Mouse (Mus musculus): ENCODE measurements around the gene Fndc3b.
A peak's percentile ranks its signal among the peaks of the same experiment; 100 is the strongest.

Fndc3b gene

DNA sequence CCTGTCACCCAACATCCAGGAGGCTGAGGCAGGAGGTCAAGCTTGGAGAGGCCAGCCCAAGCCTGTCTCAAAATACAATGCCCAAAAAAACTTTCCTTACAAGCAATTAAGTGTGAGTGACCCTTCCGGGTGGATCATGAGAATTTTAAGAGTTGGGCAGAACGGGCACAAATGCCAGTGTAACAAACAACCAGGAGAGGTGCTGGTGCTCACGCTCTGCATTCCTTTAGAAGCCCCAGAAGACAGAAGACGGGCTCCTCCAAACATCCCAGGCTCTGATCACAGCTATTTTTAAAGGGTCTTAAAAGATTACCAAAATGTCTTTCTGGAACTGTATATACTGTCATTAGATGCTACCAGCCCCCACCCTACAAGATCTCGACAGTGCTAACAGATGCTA, 2.5 kb downstream of the Fndc3b start:
- no peak for DNase-seq

DNA sequence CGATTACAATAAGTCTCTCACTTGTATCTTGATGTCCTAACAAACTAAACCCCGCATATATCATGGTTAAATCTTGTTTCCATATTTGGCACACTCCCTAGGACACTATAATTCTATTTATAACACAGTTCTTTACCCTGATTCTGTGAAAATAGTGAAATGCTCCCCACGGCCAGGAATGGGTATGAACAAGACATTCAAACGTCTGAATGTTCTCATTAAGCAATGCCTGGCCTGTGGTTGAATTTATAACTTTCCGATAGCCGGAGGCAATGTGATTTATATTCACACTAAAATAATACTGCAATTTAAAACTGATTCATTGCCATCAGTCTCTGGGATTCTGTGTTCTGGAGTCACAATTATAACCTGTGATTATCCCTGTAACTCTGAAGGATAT, 5.3 kb downstream of the Fndc3b start:
- no peak for DNase-seq

DNA sequence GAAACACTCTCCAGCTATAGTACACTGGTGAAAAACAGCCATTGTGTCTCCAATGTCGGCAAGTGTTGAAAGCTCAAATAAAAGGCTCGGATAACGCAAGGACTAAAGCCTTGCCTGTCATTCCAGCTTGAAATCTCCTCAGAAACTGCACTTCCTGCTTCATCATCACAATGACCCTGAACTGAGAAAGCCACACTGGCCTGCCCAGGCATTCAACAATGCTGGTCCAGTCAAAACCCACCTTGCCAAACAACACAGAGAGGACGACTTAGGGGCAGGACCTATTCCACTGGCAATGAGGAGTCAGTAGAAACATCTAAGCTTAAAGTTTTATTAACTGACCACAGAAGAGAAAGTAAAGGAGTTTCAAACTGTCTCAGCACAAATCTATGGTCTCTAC, 6.1 kb downstream of the Fndc3b start:
- no peak for DNase-seq

DNA sequence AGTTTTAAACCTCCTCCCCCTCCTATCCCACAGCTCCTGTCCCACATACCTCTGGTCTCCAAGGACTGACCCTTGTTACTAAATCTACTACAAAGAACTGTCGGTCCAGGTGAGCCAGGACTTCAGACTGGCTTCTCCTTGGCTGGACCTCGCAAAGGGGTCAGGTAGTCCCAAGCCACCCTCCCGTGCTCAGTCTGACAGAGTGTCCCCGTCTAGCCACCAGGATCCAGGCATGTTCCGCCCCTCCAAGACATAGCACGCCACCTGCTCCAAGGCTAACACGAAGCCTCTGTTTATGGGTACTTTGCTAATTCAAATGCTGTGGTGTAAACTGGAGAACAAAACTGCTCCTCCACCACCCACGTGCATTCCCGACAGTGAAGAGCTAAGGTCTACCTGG, 6.5 kb downstream of the Fndc3b start:
- no peak for DNase-seq

DNA sequence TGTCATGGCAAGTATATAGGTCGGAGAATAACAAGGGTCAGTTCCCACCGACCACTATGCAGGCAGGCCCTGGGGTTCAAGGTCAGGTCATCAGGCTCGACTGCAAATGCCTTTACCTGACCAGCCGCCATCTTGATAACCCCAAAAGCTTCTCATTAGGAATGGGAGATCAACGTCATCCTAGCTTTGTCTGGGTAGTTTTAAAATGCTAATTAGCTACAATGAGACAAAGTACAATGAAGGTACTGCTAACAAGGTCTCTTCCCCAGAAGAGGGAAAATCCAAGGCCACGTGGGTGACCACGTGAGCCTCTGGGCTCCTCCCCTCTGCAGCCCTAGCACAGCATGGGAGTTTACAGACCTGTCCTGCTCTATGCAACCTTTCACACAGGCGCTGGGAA, 7.6 kb downstream of the Fndc3b start:
- no peak for DNase-seq

DNA sequence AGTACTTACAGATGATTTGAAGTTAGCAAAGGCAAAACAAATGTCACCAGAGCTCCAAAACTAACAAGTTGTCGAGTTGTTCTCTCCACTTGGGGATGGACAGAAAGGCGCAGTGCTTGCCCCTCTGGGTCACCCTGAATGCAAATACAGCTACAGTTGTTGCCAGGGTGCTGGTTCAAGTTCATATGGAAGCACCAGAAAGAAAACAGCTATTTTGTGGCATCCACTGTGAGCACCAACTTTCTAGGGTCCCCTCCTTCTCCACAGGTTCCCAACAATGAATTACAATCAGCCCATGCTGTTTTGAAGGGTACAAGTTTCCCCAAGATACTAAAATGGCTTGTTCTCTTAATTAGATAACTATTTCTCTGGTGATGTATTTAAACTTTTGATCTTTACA, 8.0 kb downstream of the Fndc3b start:
- no peak for DNase-seq

DNA sequence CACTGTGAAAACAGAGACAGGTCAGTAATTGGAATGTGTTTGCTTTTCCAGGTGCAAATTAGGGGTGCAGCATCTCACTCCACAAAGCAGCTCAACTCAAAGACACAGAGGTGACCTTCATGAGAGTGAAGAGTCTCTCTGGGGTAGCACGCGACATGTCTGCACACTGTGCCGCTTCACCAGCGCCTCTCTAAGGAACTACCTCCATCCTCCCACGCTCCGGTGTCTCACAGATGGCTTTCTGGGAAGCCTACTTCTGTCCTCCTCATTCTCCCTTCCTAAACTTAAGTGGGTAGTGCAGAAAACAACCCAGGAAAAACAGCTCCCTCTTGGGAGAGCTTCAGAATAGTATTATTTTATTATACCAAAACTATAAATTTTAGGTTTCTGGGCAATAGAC, 12.4 kb downstream of the Fndc3b start:
- DNase-seq: no peak

DNA sequence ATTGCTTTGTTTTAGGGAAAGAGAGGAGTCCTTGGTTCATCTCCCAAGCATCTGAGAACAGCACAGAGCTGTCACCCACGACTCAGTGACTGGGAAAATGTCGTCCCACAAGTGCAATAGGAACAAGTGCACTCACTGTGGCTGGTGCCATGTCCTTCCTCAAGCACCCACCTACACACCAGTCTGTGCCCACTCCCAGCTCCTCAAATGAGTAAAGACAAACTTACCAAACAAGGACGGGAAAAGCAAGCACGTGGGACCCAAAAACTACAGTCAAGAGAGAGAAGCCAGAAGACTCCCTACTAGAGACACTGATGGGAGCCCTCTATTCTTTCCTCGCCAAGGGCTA, 14.7 kb downstream of the Fndc3b start:
- no peak for DNase-seq

DNA sequence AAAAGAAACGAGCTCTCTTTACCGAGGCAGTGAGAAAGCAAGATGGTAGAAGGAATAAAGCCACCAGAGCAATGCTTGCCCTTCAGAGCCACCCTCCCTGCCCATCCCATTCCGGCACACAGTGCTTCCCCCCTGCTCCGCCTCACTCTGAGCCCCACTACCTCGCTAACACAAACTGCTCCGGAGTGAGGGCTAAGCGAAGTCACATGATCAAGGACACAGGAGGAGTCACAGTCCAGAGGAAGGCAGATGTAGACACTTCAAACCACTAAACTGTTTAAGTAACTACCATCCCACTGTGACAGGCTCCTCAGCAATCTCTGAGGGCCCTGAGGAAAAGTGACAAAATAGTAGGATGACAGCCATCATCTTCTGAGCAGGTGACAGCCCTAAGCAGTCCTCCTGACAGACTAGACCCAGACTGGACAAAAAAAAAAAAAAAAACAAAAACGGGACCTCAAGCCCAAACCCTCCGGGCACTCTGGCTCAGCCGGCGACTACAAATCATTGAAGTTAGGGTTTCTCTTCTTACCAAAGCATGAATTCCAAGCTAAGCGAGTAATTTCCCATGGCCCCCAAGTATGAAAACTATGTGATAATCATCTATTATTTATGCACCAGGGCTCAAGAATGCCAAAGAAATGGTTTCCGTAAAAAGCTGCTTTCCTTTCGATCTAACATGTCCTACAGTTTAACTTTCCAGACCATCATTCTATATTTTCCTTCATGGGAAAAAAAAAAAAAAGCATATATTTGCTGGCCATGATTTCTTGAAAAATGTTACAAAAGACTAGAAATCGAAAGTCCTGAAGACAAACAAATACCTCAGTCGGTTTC, 15.3 kb downstream of the Fndc3b start:
- DNase-seq: no peak

DNA sequence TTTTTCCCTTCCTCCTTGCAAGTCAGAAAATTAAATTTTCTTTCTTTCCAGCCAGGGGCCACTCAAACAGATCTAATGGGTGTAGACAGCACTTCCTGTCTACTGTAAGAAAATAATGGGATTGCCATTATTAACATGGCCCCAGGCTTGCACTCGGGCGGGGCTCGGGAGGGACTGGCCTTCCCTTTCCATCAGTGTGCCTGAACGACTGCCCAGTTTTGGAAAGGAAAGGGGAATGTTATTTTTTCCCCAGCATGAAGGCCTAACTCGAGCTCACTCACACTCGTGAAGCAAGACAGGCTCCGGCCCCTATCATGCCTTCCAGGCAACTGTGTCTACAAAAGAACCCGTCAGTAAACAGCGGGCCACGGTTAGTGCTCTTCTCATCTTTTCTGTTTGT, 16.5 kb downstream of the Fndc3b start:
- no peak for DNase-seq

DNA sequence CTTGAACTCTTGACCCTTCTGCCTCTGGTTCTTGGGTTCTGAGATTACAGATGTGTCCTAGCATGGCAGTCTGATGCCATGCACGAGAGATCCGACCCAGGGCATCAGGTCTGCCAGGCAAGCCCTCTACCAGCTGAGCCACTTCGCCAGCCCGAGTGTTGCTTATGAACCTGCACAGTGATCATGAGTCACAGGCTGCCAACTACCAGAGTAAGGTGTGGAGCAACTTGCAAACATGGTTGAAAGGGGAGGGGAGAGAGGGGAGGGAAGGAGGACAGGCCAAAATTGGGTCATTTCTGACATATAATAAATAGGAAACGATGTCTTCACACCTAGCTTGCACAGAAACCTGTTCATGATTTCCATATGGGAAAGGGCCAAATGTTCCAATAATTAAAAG, 17.0 kb downstream of the Fndc3b start:
- no peak for DNase-seq

DNA sequence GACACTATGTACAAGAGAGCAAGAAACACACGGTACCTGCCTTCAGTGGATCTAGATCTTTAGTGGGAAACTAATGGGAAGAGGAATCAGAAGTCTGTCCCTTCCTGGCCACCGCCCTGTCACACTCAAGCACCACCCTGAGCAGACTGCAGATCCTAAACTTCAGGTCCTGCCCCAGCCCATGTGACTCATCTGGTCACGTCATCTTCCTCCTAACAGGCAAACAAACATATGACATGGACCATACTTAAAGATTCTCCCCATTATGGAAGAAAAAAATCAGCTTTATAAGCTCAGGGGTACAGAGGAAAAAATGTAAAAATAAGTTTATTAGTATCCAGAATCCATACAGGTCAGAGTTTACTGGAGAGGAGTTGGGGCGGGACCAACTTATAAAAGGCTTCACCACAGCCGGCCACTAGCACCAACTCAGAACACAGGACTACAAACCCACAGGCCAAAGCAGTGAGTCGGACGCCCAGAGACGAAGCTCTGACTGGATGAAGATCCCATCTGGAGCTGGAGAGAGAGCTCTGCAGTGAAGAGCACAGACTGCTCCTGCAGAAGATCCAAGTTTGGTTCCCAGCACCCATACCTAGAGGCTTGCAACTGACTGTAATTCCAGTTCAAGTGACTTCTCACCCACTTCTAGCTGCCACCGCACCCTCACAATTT, 19.5 kb downstream of the Fndc3b start:
- DNase-seq: no peak

DNA sequence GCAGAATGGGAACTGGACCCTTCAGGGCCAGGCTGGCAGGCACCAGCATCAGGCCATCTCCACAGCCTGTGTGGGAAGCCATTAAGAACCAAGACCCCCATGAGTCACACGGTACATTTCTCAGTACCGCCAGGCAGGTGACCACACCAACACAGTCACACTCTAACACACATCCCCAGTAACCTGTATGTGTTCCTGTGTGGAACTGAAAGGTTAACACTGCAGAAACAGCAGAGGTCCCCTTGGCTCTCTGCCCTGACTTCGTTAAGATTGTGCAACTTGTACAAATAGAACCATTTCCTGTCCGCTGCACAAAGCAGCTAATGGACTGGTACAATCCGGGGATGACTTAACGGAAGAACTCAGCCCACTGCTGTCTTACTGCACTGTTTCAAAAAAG, 21.1 kb downstream of the Fndc3b start:
- peak; percentile 26 for DNase-seq

DNA sequence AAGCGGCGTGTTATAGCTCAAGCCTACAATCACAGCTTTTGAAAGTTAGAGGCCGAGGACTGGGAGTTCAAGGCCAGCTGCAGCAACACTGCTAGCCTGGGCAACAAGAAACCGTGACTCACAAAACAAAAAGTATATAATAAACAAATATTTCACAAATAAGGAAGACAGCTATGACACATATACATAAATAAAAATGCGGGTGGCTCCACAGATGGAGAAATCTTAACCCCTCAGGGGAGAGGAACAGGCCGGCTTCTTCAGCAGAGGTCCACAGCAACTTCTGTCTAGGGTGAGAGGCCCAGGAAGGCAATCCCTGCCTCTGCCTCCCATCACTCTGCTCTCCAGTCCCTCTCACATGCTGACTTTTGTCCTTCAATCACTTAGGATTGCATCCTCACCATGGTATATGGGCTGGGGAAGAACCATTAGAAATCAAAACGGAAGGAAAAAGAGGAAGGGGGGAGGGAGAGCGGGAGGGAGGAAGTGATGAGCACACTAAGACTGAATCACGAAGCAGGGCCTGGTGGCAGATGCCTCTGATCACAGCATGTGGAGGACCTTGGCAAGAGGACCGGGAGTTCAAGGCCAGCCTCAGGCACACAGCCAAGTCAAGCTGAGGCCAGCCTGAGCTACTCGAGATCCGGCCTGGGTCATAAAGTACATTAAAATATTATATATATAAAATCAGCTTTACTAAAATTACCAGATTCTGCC, 21.8 kb downstream of the Fndc3b start:
- no peak for DNase-seq

DNA sequence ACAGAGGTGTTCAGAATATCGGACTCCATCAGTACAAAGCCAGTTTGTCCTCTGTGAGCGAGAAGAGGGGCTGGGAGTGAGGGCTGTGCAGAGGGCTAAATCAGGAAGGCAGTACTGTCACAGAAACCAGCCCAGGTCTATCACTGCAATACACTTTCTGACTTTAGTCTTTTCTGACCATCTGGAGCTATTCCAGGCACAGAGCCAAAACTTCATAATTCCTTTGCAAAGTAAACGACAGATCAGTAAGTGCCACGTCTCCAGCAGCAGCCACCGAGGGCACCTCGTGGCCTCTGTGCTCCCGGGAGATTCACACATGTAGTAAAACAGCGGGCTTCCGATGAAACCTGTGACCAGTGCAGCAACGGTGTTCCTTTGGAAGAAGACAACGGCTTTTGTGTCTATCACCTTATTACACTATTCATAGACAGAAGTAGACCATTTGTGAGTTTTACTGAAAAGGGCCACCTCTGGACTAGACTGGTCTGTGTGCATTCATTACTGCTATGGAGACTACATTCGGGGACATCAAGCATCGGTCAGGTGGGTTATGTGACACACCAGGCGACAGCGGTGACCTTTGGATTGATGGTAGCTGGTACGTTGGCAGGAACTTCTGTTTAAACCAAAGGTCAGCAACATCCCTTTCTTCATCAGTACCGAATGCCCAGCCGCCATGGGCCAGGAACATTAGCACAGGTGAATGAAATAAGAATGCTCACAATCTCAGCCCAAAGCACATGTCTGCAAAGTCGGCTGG, 24.2 kb downstream of the Fndc3b start:
- DNase-seq: no peak

DNA sequence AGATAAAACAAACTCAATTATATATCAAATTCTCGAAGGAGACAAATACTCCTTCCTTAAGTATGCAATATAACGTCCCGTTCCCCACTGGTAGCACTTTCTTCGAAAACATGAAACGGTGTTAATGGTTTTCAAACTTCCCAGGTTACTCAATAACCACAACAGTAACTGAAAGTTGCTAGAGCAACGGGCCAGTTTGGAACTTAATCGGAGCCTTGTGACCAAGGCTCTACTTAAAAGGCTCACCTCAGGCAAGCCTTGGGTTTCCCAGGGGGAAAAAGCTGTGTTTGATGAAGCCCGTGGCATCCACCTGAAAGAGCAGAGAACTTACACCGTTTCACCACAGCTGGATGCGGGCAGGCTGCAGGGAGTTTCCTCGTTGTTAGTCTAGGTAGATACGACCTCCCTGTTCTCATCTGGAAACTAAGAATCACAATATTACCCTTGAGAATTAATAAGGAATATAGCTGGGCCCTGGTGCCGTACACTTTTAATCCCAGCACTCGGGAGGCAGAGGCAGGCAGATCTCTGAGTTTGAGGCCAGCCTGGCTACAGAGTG, 25.4 kb downstream of the Fndc3b start:
- no peak for DNase-seq

DNA sequence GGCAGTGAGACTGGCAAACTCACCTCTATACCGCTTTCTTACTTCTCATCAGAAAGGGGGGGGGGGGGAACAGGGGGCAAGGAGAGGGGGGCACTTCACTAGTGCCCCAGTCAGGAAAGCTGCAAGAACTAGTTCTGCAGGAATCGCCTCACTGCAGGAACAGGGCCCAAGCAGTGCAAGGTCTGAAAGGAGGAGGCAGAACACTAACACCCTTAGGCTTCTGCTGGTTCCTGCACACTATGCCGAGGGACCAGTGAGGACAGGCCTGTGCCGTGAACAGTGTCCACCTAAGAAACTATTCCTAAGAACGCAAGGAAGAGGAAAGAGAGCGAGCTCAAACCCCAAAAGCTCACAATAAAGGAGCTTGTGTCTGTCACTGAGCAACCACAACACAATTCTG, 26.0 kb downstream of the Fndc3b start:
- no peak for DNase-seq

DNA sequence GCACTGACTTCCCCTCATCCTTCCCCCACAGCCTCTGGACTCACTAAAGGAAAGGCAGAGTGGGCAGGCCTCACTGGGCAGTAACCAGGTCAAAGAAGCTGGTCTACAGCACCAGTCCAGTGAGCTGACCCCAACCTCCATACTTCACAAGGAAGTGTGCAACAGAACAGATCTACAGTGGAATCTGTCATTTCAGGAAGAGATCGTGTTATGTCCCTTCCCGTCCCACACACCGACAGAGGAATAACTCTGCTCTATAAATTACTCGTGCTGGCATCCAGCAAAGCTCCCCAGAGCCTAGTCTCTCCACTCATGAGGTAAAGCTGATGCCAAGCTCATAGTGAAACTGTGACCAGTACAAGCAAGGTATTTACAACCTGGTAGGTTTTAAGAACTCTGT, 27.7 kb downstream of the Fndc3b start:
- DNase-seq: no peak

DNA sequence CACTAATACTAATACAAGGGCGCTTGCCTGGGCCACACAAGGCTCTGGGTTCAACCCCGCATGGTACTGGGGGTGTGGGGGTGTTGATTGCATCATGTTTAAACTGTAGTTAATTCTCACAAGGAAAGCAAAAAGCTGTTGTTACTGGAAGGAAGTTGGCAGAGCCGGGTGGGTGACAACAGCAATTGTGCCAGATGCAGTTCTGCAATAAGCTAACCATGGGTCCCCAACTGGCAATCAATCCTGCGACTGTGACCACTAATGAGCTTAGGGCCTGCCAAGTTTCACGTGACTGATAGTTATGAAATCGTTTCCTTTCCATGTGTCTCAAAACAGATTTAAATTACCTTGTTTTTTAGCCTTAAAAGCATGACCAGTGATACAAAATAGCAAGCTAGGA, 33.5 kb downstream of the Fndc3b start:
- no peak for DNase-seq

DNA sequence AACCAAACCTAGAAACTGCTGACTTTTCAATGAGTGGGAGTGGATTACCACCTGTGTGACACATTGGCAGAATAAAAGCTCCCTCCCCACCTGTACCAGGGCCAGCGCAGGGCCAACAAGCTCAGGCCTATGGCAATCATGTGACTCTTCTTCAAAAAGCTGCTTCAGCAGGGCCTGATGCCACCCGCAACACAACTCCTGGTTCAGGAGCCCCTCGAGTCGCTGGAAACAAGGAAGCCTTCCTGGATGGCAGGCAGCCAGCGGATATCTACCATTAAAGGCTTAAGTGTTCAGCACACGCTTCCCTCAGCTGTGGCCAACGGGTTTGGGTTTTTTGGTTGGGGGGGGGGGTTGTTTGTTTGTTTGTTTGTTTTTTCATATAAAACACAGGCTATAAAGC, 37.4 kb downstream of the Fndc3b start:
- peak; percentile 24 for DNase-seq

DNA sequence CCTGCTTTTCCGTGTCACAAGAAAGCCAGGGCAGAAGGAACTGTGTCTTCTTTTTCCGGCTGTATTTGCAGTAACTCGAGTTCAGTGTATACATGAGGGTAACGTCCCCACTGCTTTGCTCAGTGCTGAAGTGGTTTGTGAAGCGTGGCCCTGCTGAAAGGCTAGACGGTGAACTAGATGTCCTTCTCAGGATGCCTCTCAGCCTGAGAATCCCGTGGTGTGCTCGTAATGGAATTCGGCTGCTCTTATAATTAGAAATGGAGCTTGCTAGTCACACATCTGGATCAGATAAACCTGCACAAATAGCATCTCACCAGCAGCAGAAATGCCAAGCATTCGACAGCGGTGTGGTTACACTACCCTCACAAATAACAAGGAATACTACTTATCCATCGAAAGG, 40.7 kb downstream of the Fndc3b start:
- DNase-seq: no peak

DNA sequence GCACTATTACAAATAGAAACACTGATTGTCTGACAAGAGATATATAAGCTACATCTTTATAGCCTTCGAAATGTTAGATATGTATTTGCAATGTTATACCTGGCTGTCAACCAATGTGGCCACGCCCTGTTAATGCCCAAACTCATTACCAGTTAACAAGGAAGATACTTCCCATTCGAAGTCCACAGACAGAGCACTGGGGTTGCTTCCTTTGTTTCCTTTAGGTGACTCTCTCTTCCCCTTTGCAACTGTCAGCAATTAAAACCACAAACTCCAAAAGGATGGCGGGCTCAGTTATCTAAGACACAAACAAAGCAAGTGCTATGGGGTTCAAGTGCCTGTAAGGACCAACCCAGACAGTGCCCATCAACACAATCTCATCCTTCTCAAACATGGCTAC, 43.8 kb downstream of the Fndc3b start:
- no peak for DNase-seq

DNA sequence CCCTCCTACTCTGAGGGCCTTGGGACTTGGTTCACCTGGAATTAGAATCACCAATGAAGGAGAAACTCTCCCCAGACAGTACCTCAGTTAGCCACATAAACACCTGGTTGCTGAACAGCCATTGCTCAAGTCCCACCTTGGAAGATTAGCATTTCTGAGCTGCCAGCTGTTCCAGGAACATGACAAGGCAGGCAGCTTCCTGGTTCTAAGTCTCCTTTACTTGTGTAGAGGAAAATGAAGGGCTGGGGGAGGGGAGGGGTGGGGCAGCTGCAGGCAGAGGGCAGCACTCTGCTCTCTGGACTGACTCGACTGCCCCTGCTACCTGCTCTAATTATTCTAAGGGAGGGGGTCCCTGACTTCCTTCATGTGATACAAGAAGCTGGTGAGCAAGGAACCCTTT, 45.8 kb downstream of the Fndc3b start:
- no peak for DNase-seq
